Mouse (Mus musculus) midbrain, postnatal 0 days (tissue): Measurements from ENCODE around the gene Mrpl4. TPM values are rescaled to one million over a fixed set of nuclear protein-coding genes. Genes with fewer than 3 reads are reported as not detected.

ENCODE experiments used
- ATAC-seq: fragments of 200-750 bp; cut with Nextera tagmentation; 2 replicates; pipeline ENCODE4 v1.8.0; 2017; ENCODE audit warnings: moderate number of reproducible peaks, mild to moderate bottlenecking, moderate TSS enrichment, moderate library complexity; ENCODE audit not compliant: low FRiP score
- DNase-seq: peaks from one replicate; pipeline ENCODE4 v3.0.0-alpha.2; 2015; ENCODE audit warnings: low spot score
- H3K27ac ChIP-seq: fragments of 300-500 bp; sonication (generic); 2 replicates; pipeline ENCODE4 v1.5.1; 2014; ENCODE audit warnings: low read depth, mild to moderate bottlenecking, low read length, mixed read lengths
- H3K27me3 ChIP-seq: fragments of 300-500 bp; sonication (generic); 2 replicates; pipeline ENCODE4 v1.6.1; 2014; ENCODE audit warnings: low read length, control low read depth, mixed read lengths; ENCODE audit not compliant: insufficient read depth
- H3K36me3 ChIP-seq: fragments of 300-500 bp; sonication (generic); 2 replicates; pipeline ENCODE4 v1.6.1; 2014; ENCODE audit warnings: low read length, control low read depth, mixed read lengths; ENCODE audit not compliant: insufficient read depth
- H3K4me1 ChIP-seq: fragments of 300-500 bp; sonication (generic); 2 replicates; pipeline ENCODE4 v1.6.1; 2014; ENCODE audit warnings: mild to moderate bottlenecking, control low read depth, antibody characterized with exemption, low read length, mixed read lengths; ENCODE audit not compliant: insufficient read depth
- H3K4me2 ChIP-seq: fragments of 300-500 bp; sonication (generic); 2 replicates; pipeline ENCODE4 v1.6.1; 2014; ENCODE audit warnings: low read depth, mild to moderate bottlenecking, low read length, mixed read lengths; ENCODE audit not compliant: poor library complexity, severe bottlenecking
- H3K4me3 ChIP-seq: fragments of 300-500 bp; sonication (generic); 2 replicates; pipeline ENCODE4 v1.5.1; 2014; ENCODE audit warnings: low read depth, mild to moderate bottlenecking, low read length, moderate library complexity
- H3K9ac ChIP-seq: fragments of 300-500 bp; sonication (generic); replicated peaks from 2 replicates; pipeline ENCODE4 v1.6.1; 2014; ENCODE audit warnings: mild to moderate bottlenecking, low read length, moderate library complexity, mixed read lengths; ENCODE audit not compliant: poor library complexity, severe bottlenecking
- H3K9me3 ChIP-seq: fragments of 300-500 bp; sonication (generic); 2 replicates; pipeline ENCODE4 v1.6.1; 2016; ENCODE audit warnings: low read length, control low read depth
- CTCF ChIP-seq: IDR thresholded peaks from 2 replicates; pipeline ENCODE4 v1.5.1; 2016; ENCODE audit warnings: antibody characterized with exemption, mild to moderate bottlenecking
- WGBS: fragments of 180-500 bp; shearing (Covaris S2); extraction: QIAGEN DNeasy Blood & Tissue Kit; methylation state at CpG from one replicate; pipeline ENCODE4 v1.1.7; 2014; 5-methylcytosine and 5-hydroxymethylcytosine counted together
- polyA plus RNA-seq: library from polyadenylated mRNA; unstranded; fragments of >200 nt; fragmentation: Nextera tagmentation; extraction: Ambion mirVana; gene quantifications from 2 replicates; pipeline ENCODE4 v1.2.1, GENCODE M21; 2015
- total RNA-seq: library from RNA; depleted of rRNA; stranded (reverse); fragments of >200 nt; gene quantifications from 2 replicates; pipeline ENCODE4 v1.2.3, GENCODE M21; 2014

The Mrpl4 gene
- total and polyA plus RNA-seq, 2 experiments from 2014 or later = 62.9 to 105 TPM

- 0% methylated on average over 45 of the region's 45 CpGs for WGBS
- peaks cover 7% of the 10 kb centered on the region; the same call in 1 of the 2 replicates for H3K4me1 ChIP-seq
- H3K9me3 ChIP-seq = no peaks in the 10 kb centered on the region
- no peaks in the 10 kb centered on the region for H3K36me3 ChIP-seq
- peak overlapping the region; percentile 98 for H3K4me2 ChIP-seq
- H3K9ac ChIP-seq = peak overlapping the region; percentile 72
- peak overlapping the region; percentile 55; the same call in 1 of the 2 replicates for H3K27ac ChIP-seq
- no peak; the same call in 1 of the 2 replicates for TF ChIP-seq CTCF
- H3K4me3 ChIP-seq = peak overlapping the region; percentile 78
- DNase-seq (peak; percentile 48), ATAC-seq (0 out of 2 replicates have a peak, but pooled peaks have one; percentile 6)
- H3K27me3 ChIP-seq = no peaks in the 10 kb centered on the region
Measured at GRCm38 (mm10) chr9:20975431-20976215, 26.9 kb upstream of the Mrpl4 start.

- no peak for TF ChIP-seq CTCF
- Histone ChIP-seq H3K9ac (peak within 1 kb of the TSS; percentile 72), H3K9me3 (no peaks in the 10 kb centered on the region), H3K27me3 (no peaks in the 10 kb centered on the region), H3K4me1 (peaks cover 7% of the 10 kb centered on the region; the same call in 1 of the 2 replicates), H3K36me3 (no peaks in the 10 kb centered on the region), H3K4me3 (peak within 1 kb of the TSS; percentile 78), H3K4me2 (peak within 1 kb of the TSS; percentile 98), H3K27ac (peak within 1 kb of the TSS; percentile 55; the same call in 1 of the 2 replicates)
- WGBS = under 1% methylated on average over 44 of the region's 47 CpGs
- DNase-seq (peak; percentile 65), ATAC-seq (peak; percentile 66)
Measured at GRCm38 (mm10) chr9:20976216-20976960, 26.1 kb upstream of the Mrpl4 start, which contains the start of gene S1pr2. Gene S1pr2 (minus strand): TSS chr9:20976781.

GRCm38 (mm10) chr9:20976961-20977689 is 25.4 kb upstream of the Mrpl4 start:
- peak; percentile 39; the same call in 1 of the 2 replicates for TF ChIP-seq CTCF
- 0 out of 2 replicates have a peak, but pooled peaks cover 3% of the 10 kb centered on the region for H3K27me3 ChIP-seq
- H3K4me2 ChIP-seq = peak overlapping the region; percentile 98
- no peaks in the 10 kb centered on the region for H3K36me3 ChIP-seq
- no peaks in the 10 kb centered on the region for H3K9me3 ChIP-seq
- DNase-seq = no peak
- 0 out of 2 replicates have a peak, but pooled peaks have one; percentile 6 for ATAC-seq
- peaks cover 5% of the 10 kb centered on the region; the same call in 1 of the 2 replicates for H3K4me1 ChIP-seq
- WGBS = 3% methylated on average over 4 of the region's 4 CpGs
- H3K9ac ChIP-seq = 0 out of 2 replicates have a peak overlapping the region, but pooled peaks have one; percentile 72
- H3K4me3 ChIP-seq = peak overlapping the region; percentile 78
- H3K27ac ChIP-seq = no peak overlapping the region

- no peak for ATAC-seq
- no peak for TF ChIP-seq CTCF
- Histone ChIP-seq H3K4me1 (no peaks in the 10 kb centered on the region), H3K36me3 (no peaks in the 10 kb centered on the region), H3K9me3 (no peaks in the 10 kb centered on the region), H3K4me3 (no peak overlapping the region), H3K27me3 (0 out of 2 replicates have a peak, but pooled peaks cover 3% of the 10 kb centered on the region), H3K9ac (no peak overlapping the region), H3K27ac (no peak overlapping the region), H3K4me2 (no peak overlapping the region)
- 65% methylated on average over 10 of the region's 10 CpGs for WGBS
- DNase-seq = no peak
Measured at GRCm38 (mm10) chr9:20978409-20979095, 24.0 kb upstream of the Mrpl4 start.

GRCm38 (mm10) chr9:20979181-20979580 is 23.4 kb upstream of the Mrpl4 start:
- TF ChIP-seq CTCF = no peak
- no peak overlapping the region for H3K9ac ChIP-seq
- no peak overlapping the region for H3K27ac ChIP-seq
- H3K9me3 ChIP-seq = no peaks in the 10 kb centered on the region
- no peak for DNase-seq
- ATAC-seq = no peak
- H3K36me3 ChIP-seq = no peaks in the 10 kb centered on the region
- no peak overlapping the region for H3K4me3 ChIP-seq
- WGBS = 72% methylated on average over 5 of the region's 5 CpGs
- 0 out of 2 replicates have a peak, but pooled peaks cover 3% of the 10 kb centered on the region for H3K27me3 ChIP-seq
- H3K4me1 ChIP-seq = no peaks in the 10 kb centered on the region
- H3K4me2 ChIP-seq = no peak overlapping the region
